Mouse (Mus musculus) left cerebral cortex, adult 11 months (tissue): ENCODE results near the gene Arl2bp.

Experiments
- DNase-seq: peaks from one replicate; pipeline ENCODE4 v3.0.0; 2022; ENCODE audit warnings: low spot score

Gene Arl2bp

DNA sequence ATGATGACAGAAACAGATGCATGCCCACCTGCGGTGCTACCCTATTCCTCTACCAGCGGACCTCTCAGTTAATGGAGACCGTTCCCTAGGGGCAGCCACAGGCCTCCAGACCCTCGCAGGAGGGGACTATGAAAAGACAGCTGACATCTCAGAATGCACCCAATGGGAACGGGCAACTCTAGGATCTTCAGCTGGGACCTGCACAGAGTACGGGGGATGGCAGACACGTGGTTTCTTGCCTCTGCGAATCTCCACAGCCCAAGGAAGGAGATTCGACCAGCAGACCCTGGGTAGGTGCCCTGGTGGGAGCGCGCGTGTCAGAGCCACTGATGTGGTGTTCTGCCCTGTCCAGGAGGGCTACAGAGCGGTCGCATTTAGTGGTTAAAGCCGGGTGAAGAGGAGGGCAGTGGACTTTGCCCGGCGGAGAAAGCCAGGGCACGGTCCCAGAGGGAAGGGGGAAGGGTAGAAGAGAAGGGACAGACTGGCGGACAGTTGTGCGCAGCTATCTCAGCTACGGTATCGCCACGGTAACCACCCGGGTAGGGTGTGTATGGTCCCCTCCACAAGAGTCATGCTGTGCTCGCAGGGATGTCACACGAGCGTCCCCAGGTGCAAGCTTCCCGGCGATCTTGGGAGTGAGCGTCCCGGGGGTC lies 29.1 kb downstream of the Arl2bp start:
- DNase-seq: no peak

DNA sequence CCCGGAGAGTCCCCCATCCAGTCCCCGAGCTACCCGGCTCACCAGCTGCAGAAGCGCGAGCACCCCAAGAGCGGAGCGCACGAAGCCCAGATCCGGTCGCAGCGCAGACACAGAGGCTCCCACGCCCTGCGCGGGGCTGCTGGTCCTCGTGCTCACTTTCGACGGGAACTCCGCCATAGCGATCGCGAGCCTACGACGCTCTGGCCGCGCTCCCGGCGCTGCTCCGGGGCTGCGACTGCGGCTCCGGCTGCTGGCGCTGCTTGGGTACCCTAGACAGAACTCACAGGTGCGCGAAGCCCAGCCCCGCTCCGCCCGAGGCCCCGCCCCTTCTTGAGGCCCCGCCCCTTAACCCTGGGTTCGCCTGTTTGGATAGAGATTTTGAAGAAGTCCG lies 29.6 kb downstream of the Arl2bp start, which contains the start of gene Pllp:
Gene Pllp, minus strand, starts transcription at position 285 of the 391 bp plus-strand sequence.
- DNase-seq: no peak

DNA sequence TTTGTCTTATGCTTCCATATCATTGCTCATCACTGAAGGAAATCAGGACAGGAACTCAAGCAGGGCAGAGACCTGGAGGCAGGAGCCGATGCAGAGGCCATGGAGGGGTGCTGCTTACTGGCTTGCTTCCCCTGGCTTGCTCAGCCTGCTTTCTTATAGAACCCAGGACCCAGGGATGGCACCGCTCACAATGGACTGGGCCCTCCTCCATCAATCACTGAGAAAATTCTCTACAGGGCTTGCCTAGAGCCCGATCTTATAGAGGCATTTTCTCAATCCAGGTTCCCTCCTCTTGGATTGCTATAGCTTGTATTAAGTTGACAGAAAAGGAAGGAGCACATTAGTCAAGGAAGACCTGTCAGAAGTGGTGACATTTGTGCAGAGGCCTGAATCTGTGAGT lies 30.2 kb downstream of the Arl2bp start:
- no peak for DNase-seq

GRCm38 (mm10) chr8:94697956-94698355 lies 31.6 kb downstream of the Arl2bp start:
- no peak for DNase-seq

GRCm38 (mm10) chr8:94699366-94699765 lies 33.0 kb downstream of the Arl2bp start:
- no peak for DNase-seq

DNA sequence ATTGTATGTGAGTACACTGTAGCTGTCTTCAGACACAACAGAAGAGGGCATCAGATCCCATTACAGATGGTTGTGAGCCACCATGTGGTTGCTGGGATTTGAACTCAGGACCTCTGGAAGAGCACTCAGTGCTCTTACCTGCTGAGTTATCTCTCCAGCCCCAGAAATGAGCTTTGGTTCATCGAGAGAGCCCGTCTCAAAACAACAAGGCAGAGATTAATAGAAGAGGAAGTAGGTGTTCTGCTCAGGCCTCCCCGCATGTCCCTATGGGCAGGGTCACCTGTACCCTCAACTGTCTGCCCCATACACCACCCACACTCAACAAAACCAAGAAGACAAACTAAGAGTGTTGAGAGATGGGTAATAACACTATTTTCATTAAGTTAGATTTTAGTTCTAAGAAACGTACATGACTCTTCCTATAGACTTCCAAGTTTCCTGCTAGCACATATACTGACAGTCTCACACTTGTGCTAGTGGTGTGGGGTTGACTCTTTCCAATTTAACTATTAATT lies 34.1 kb downstream of the Arl2bp start:
- no peak for DNase-seq

GRCm38 (mm10) chr8:94702156-94702555 lies 35.8 kb downstream of the Arl2bp start:
- no peak for DNase-seq

GRCm38 (mm10) chr8:94702844-94703813 lies 36.7 kb downstream of the Arl2bp start:
- DNase-seq: peak; percentile 68

GRCm38 (mm10) chr8:94703972-94704668 lies 37.7 kb downstream of the Arl2bp start:
- peak; percentile 95 for DNase-seq

DNA sequence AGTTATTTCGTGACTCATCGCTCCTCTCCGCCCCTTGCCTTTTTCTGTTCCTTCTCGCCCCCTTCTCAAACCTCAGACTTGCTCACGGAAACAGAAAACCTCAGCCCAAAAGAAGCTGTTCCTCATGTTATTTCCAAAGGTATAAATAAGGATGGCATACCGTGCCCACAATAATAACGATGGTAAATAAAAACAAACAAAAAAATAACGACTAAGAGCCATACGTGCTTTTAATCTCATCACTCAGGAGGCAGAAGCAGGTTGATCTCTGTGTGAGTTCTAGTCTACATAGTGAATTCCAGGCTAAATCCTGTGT lies 38.2 kb downstream of the Arl2bp start:
- DNase-seq: no peak

GRCm38 (mm10) chr8:94705581-94706245 lies 39.3 kb downstream of the Arl2bp start:
- no peak for DNase-seq

GRCm38 (mm10) chr8:94706732-94707395 lies 40.5 kb downstream of the Arl2bp start:
- DNase-seq: no peak

- no peak for DNase-seq
Measured at GRCm38 (mm10) chr8:94710336-94710735, 43.9 kb downstream of the Arl2bp start.

- no peak for DNase-seq
Measured at GRCm38 (mm10) chr8:94711160-94711718, 44.8 kb downstream of the Arl2bp start.

DNA sequence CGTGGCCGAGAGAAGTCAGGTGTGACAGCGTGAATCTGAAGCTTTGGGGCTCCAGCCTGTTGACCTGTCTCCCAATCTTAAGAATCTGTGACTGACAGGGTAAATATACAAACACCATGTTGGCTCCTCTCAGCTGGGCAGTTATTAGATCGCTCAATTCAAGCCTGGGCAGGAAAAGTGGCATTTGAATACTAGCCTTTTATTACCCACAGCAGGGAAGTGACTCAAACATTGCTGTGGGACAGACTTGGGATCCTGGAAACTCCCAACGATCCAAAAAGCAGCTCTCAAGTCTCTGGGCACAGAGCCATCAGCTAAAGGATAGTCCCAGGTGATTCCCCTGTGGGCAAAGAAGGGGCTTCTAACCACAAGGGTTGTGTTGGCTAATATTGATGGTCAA lies 48.2 kb downstream of the Arl2bp start:
- DNase-seq: no peak

- DNase-seq: no peak
Measured at GRCm38 (mm10) chr8:94715871-94716270, 49.5 kb downstream of the Arl2bp start.

DNA sequence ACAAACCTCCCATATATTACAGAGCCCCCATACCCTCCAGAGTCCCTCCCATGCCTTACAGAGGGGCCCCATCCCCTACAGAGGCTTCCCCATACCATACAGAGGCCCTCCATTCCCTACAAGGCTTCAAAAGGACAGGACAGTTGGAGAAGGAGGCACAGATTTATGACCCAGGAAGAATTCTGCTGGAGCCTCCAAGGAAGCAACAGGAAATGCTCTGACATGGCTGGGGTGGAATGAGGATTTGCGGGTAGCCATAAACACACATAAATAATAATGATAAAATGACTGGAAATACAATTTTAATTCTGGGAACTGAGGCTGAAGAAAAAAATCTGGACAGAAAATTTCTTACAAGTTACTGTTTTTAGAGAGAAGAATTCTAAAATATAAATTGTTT lies 50.4 kb downstream of the Arl2bp start:
- no peak for DNase-seq
